Mouse (Mus musculus) C2C12 (cell line): Measurements from ENCODE around the gene Ren1. TPM values are rescaled to one million over a fixed set of nuclear protein-coding genes. Genes with fewer than 3 reads are reported as not detected.

ENCODE experiments used
- H3K27me3 ChIP-seq: one replicate; pipeline ENCODE4 v1.6.1; 2011; ENCODE audit not compliant: control insufficient read depth, insufficient read depth, insufficient read length
- H3K36me3 ChIP-seq: one replicate; pipeline ENCODE4 v1.6.1; 2011; ENCODE audit not compliant: control insufficient read depth, insufficient read depth
- H3K4me3 ChIP-seq: one replicate; pipeline ENCODE4 v1.5.1; 2011; ENCODE audit warnings: mild to moderate bottlenecking, control low read depth; ENCODE audit not compliant: poor library complexity, insufficient read depth, severe bottlenecking
- H3K79me2 ChIP-seq: one replicate; pipeline ENCODE4 v1.6.1; 2011; ENCODE audit not compliant: control insufficient read depth, insufficient read depth
- H3K79me3 ChIP-seq: one replicate; pipeline ENCODE4 v1.6.1; 2011; ENCODE audit warnings: low read depth, control low read depth
- H3ac ChIP-seq: one replicate; pipeline ENCODE3; 2011; ENCODE audit warnings: low read depth; ENCODE audit not compliant: control insufficient read depth, insufficient read length
- CEBPB ChIP-seq: IDR thresholded peaks from one replicate; pipeline ENCODE4 v1.6.1; 2011; ENCODE audit warnings: low read depth, mild to moderate bottlenecking, control low read depth, moderate library complexity
- CTCF ChIP-seq: IDR thresholded peaks from one replicate; pipeline ENCODE4 v1.5.1; 2011; ENCODE audit not compliant: control insufficient read depth, insufficient read depth, insufficient read length
- FOSL1 ChIP-seq: IDR thresholded peaks from one replicate; pipeline ENCODE4 v1.8.0; 2011; ENCODE audit warnings: mild to moderate bottlenecking, low read length; ENCODE audit not compliant: poor library complexity, insufficient read depth, severe bottlenecking
- MAX ChIP-seq: IDR thresholded peaks from one replicate; pipeline ENCODE4 v1.6.1; 2011; ENCODE audit warnings: mild to moderate bottlenecking, control low read depth
- MYOD1 ChIP-seq: IDR thresholded peaks from one replicate; pipeline ENCODE4 v1.6.1; 2011; ENCODE audit warnings: low read depth; ENCODE audit not compliant: control insufficient read depth, insufficient read length
- MYOG ChIP-seq: IDR thresholded peaks from one replicate; pipeline ENCODE4 v1.6.1; 2011; ENCODE audit not compliant: control insufficient read depth, insufficient read length; ENCODE audit errors: extremely low read depth
- USF1 ChIP-seq: IDR thresholded peaks from one replicate; pipeline ENCODE4 v1.6.1; 2011; ENCODE audit warnings: low read depth, mild to moderate bottlenecking, control low read depth, moderate library complexity
- polyA plus RNA-seq: library from polyadenylated mRNA; unstranded; fragments of >200 nt; fragmentation: generic; extraction: Trizol; gene quantifications from one replicate; pipeline ENCODE4 v1.2.1, GENCODE M21; 2012; ENCODE audit warnings: missing spikeins

Ren1 gene
- polyA plus RNA-seq, 1 experiment: not detected

DNA sequence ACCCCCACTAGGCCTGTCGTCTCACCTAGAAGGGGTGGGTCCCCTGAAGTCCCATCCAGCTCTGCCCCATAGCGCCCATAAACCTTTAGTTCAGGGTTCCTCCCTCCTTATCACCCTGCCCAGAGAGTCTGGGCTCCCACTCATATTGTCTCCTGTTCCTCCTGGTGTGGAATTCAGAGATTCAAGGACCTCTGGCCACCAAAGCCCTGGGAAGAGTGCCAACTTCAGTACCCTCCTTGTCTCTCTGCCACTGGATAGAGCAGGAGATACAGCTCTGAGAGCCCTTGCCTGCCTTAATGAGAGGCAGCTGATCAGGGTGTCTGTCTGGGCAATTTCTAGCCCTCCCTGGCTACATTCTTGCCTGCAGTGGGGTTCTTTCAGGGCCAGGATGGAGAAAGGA lies 14.6 kb downstream of the Ren1 start:
- H3K27me3 ChIP-seq: peaks cover 76% of the 10 kb centered on the region
- TF ChIP-seq MYOD1 (no peak), CTCF (no peak), USF1 (no peak), CEBPB (no peak), MYOG (no peak), FOSL1 (no peak), MAX (no peak)
- H3K79me2 ChIP-seq: no peaks in the 10 kb centered on the region
- no peak overlapping the region for H3K4me3 ChIP-seq
- no peaks in the 10 kb centered on the region for H3K79me3 ChIP-seq
- H3ac ChIP-seq: no peak overlapping the region
- no peaks in the 10 kb centered on the region for H3K36me3 ChIP-seq

- no peaks in the 10 kb centered on the region for H3K36me3 ChIP-seq
- peaks cover 88% of the 10 kb centered on the region for H3K27me3 ChIP-seq
- H3K4me3 ChIP-seq: no peak overlapping the region
- no peaks in the 10 kb centered on the region for H3K79me3 ChIP-seq
- H3ac ChIP-seq: no peak overlapping the region
- no peaks in the 10 kb centered on the region for H3K79me2 ChIP-seq
- TF ChIP-seq FOSL1 (no peak), CEBPB (no peak), MYOG (no peak), CTCF (no peak), MAX (no peak), USF1 (no peak), MYOD1 (no peak)
Observed at GRCm38 (mm10) chr1:133366951-133367605, 16.8 kb downstream of the Ren1 start.

GRCm38 (mm10) chr1:133367606-133368488 lies 17.5 kb downstream of the Ren1 start:
- TF ChIP-seq CEBPB: no peak
- no peak for TF ChIP-seq FOSL1
- no peak for TF ChIP-seq MYOD1
- TF ChIP-seq USF1: no peak
- no peak for TF ChIP-seq CTCF
- TF ChIP-seq MAX: no peak
- TF ChIP-seq MYOG: no peak
- no peaks in the 10 kb centered on the region for H3K79me2 ChIP-seq
- no peak overlapping the region for H3ac ChIP-seq
- H3K27me3 ChIP-seq: peaks cover 92% of the 10 kb centered on the region
- no peaks in the 10 kb centered on the region for H3K79me3 ChIP-seq
- no peak overlapping the region for H3K4me3 ChIP-seq
- H3K36me3 ChIP-seq: no peaks in the 10 kb centered on the region

GRCm38 (mm10) chr1:133368644-133369043 lies 18.3 kb downstream of the Ren1 start:
- H3K79me2 ChIP-seq: no peaks in the 10 kb centered on the region
- H3K27me3 ChIP-seq: peaks cover 88% of the 10 kb centered on the region
- H3K4me3 ChIP-seq: no peak overlapping the region
- TF ChIP-seq MYOG (no peak), MYOD1 (no peak), USF1 (no peak), FOSL1 (no peak), CTCF (no peak), MAX (no peak), CEBPB (no peak)
- H3K36me3 ChIP-seq: no peaks in the 10 kb centered on the region
- no peaks in the 10 kb centered on the region for H3K79me3 ChIP-seq
- H3ac ChIP-seq: no peak overlapping the region

GRCm38 (mm10) chr1:133370352-133370751 lies 20.0 kb downstream of the Ren1 start:
- no peak overlapping the region for H3ac ChIP-seq
- H3K27me3 ChIP-seq: peaks cover 85% of the 10 kb centered on the region
- no peak overlapping the region for H3K4me3 ChIP-seq
- no peaks in the 10 kb centered on the region for H3K36me3 ChIP-seq
- no peaks in the 10 kb centered on the region for H3K79me2 ChIP-seq
- no peaks in the 10 kb centered on the region for H3K79me3 ChIP-seq
- TF ChIP-seq MYOG: no peak
- no peak for TF ChIP-seq MYOD1
- no peak for TF ChIP-seq USF1
- no peak for TF ChIP-seq FOSL1
- TF ChIP-seq CEBPB: no peak
- TF ChIP-seq MAX: no peak
- TF ChIP-seq CTCF: no peak
